Mouse (Mus musculus) WW6 (cell line): ENCODE results near the gene Marcksl1.
A peak's percentile ranks its signal among the peaks of the same experiment; 100 is the strongest.

Experiments
- DNase-seq: peaks from one replicate; pipeline ENCODE4 v3.0.0-alpha.2; 2013; ENCODE audit warnings: low read depth, low spot score

Marcksl1 gene

GRCm38 (mm10) chr4:129513086-129513767, at the start of gene Marcksl1:
Gene Marcksl1 (plus strand): TSS chr4:129513581.
- no peak for DNase-seq

- DNase-seq, result no peak
These were observed 49.0 kb upstream of the Marcksl1 start for GRCm38 (mm10) chr4:129464286-129464815.

GRCm38 (mm10) chr4:129476047-129476446, 37.3 kb upstream of the Marcksl1 start:
- DNase-seq, result no peak

DNA sequence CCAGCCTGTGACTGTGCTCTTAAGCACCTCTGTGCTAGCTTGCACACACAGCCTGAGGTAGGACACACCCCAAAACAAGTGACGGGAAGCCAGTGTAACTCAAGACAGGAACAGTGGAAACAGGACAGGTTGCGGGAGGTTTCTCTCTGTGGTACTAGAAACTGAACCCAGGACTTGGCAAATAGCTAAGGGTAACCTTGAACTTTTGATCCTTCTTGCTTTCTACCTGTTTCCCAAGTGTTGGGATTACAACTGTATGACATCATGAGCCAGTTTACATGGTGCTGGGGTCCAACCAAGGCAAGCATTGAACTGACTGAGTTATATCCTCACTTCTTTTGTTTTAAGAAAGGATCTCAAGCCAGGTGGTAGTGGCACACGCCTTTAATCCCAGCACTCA, 33.5 kb upstream of the Marcksl1 start:
- DNase-seq, result no peak

- DNase-seq, result no peak
These were observed 32.3 kb upstream of the Marcksl1 start for GRCm38 (mm10) chr4:129481090-129481489.

DNA sequence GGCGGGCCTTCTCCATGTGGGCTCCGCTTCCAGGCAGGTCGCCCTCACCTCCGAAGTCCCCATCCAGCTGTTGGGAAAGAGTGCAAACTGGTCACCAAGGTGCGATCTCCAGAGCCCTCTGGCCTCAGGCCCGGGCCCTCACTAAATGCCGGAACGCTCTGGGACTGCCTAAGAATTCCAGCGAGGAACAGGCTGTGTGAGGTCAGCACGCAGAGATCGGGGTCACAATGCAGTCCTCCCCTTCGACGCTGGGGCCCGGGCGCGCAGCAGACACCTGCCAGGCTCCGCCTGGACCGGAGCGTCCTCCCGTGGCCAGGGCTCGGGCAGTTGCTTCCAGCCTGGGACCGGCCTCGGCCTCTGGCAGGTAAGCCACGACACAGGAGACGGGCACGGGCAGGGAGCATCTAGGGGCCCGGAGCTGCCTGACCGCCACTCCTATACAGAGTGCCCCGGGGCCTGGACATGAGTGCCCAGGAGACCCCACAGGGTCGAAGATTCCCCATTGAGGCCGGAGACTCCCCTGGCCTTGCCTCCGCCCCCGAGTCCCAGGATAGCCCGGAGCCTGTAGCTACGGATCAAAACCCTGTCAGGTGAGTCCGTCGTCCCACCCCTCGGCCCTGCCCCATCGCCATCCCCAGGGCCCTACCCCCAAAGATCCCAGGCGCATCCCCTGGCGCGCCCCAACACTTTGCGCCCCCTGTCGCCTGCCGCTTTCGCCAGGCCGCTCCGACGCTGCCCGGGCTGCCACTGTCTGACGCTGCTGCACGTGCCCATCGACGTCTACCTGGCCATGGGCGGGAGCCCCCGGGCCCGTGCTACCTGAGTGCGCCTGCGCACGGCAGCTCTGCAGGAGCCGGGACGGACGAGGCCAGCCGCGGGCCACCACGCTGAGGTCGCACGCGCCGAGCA, 22.2 kb upstream of the Marcksl1 start, which contains the start of the genes Tssk3 and Fam229a:
Tssk3 (minus strand) TSS at position 51 of the 909 bp plus-strand sequence.
Fam229a (plus strand) TSS at position 219 of the 909 bp plus-strand sequence.
- no peak for DNase-seq

DNA sequence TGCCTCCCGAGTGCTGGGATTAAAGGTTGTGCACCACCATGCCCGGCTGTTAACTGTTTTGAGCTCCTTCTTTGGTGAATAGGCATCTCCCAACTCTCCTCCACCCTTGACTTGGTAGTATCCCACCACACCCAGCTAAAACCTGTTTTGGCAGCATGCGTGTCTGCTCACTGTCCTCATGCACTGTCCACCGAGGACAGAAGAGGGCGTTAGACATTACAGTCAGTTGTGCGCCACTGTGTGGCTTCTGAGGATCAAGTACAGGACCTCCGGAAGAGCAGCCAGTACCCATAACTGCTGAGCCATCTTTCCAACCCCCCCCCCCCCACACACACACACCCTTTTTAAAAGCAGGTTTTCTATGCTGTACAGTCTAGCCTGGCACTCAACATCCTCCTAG, 18.7 kb upstream of the Marcksl1 start:
- no peak for DNase-seq

- DNase-seq, result no peak
These were observed 17.5 kb upstream of the Marcksl1 start for GRCm38 (mm10) chr4:129495672-129496562.

GRCm38 (mm10) chr4:129496631-129497030, 16.8 kb upstream of the Marcksl1 start:
- no peak for DNase-seq

GRCm38 (mm10) chr4:129498941-129499340, 14.4 kb upstream of the Marcksl1 start:
- DNase-seq, result no peak

GRCm38 (mm10) chr4:129500017-129500416, 13.4 kb upstream of the Marcksl1 start:
- DNase-seq, result no peak

GRCm38 (mm10) chr4:129500607-129501566, 12.5 kb upstream of the Marcksl1 start:
- peak; percentile 80 for DNase-seq

- DNase-seq, result no peak
These were observed 11.0 kb upstream of the Marcksl1 start for GRCm38 (mm10) chr4:129502327-129502888.

DNA sequence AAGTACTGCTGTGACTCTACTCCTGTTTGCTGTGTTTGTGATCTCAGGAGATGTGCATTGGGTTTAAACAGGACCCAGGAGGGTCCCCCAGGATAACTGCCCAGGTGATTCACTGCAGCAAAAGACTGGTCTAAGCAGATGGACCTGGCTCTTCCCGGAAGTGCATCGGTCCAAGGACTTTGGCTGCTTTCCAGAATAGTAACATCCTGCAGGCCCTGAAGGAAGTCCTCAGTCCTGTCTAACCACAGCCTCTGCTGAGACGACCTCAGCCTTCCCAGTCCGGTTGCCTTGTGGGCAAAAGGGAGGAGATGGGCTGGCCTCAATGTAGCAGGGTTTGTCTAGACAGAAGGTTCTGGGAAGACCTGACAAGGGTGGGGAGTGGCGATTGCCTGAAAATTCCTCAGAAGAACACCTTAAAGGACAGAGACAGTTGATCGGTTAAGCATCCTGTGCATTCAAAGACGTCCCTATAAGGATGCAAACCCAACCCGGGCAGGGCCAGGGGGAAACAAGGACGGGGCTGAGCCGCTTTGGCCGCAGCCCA, 10.4 kb upstream of the Marcksl1 start:
- DNase-seq, result no peak

DNA sequence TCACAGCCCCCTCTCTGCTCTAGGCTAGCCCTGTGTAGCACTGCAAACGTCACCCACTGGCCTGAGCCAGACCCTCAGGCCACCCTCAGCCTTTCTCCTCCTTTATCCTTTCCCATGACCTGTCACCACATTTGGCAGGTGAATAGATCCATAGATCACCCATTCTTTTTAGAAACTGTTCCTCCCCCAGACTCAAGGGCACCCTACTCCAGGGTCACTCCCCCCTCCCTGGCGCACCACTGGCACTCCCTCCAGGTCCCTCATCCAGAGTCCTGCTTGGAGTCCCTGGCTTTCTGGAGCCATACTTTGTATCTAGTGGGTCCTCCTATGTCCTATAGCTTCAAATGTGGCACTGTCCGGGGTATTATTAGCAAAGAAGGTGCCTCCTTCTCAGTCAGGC, 7.9 kb upstream of the Marcksl1 start:
- no peak for DNase-seq

GRCm38 (mm10) chr4:129507434-129508236, 5.7 kb upstream of the Marcksl1 start:
- no peak for DNase-seq

DNA sequence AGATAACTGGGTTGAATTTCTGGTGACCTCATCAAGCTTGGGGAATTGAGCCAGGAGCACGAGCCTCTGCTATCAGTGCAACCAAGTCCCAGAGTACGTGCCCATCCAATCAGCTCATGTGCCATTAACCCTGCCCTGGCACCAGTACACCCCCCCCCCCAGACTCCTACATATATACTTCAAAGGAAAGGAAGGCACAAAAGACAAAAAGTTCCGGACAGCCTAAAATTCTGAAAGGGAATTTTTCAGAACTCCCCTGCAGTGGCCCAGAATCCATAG, 5.2 kb upstream of the Marcksl1 start:
- no peak for DNase-seq

- DNase-seq, result no peak
These were observed 4.4 kb upstream of the Marcksl1 start for GRCm38 (mm10) chr4:129508834-129509600.
